16 mouse cellular contexts compared by ENCODE assay signal in the genomic region with DNA sequence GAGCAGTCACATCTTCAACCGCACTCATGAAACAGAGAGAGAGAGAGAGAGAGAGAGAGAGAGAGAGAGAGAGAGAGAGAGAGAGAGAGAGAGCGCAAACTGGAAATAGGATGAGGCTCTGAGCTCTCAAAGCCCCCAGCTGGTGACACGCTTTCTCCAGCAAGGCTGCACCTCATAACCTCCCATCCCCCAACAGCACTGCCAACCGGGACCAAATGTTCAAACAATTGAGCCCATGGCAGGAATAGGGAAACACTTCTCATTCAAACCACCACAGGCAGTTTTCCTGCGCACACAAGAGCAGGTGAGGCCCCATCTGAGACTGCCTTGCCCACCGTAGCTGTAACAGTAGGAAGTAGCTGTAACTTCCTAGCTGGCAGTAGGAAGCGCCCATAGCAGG. TPM values are rescaled to one million over a fixed set of nuclear protein-coding genes. Genes with fewer than 3 reads are reported as not detected.
DNase-seq lines count a peak whose midpoint lies in the region; ATAC-seq lines count a peak whose summit lies in the region.
"Had no signal": no experiment of that assay in that cellular context is flagged by ENCODE, and none has a peak within 500 bp of the region (broad histone marks: within the 10 kb centered on the region; RNA-seq: fewer than 3 reads in every experiment).

No protein-coding gene starts in this region.

- no peak overlapping the region for H3K4me3 ChIP-seq in heart, embryonic 16.5 days (ENCODE audit: low read length)
- H3K4me3 ChIP-seq in intestine, embryonic 14.5 days (ENCODE audit: low read depth, low read length), result no peak overlapping the region
- no peak overlapping the region for H3K4me3 ChIP-seq in lung, embryonic 15.5 days
- H3K4me3 ChIP-seq: hindbrain, embryonic 15.5 days; megakaryocyte, embryonic 14.5 days had no signal

- no peaks in the 10 kb centered on the region for H3K4me1 ChIP-seq in heart, embryonic 16.5 days (ENCODE audit: control insufficient read depth, insufficient read depth, low read length)
- H3K4me1 ChIP-seq in intestine, embryonic 14.5 days (replicated peaks; ENCODE audit: control insufficient read depth, insufficient read depth, low read length), result no peaks in the 10 kb centered on the region; the same call in 1 of the 2 replicates
- H3K4me1 ChIP-seq in lung, embryonic 15.5 days, result peaks cover 33% of the 10 kb centered on the region
- H3K4me1 ChIP-seq: hindbrain, embryonic 15.5 days had no signal

- no peak overlapping the region for H3K9ac ChIP-seq in heart, embryonic 16.5 days (ENCODE audit: low read length)
- H3K9ac ChIP-seq in intestine, embryonic 14.5 days (ENCODE audit: low read length), result no peak overlapping the region
- no peak overlapping the region for H3K9ac ChIP-seq in lung, embryonic 15.5 days
- H3K9ac ChIP-seq: hindbrain, embryonic 15.5 days had no signal

- ATAC-seq in heart, embryonic 16.5 days (replicated peaks; ENCODE audit: extremely low read depth, insufficient read depth, low FRiP score), result no peak
- no peak for ATAC-seq in intestine, embryonic 14.5 days (replicated peaks; ENCODE audit: low FRiP score, low TSS enrichment, low read depth)
- no peak for ATAC-seq in lung, embryonic 15.5 days (ENCODE audit: borderline replicate concordance, extremely low read depth, low FRiP score, low TSS enrichment)
- no peak for ATAC-seq in frontal cortex, adult (ENCODE audit: low TSS enrichment)

- H3K9me3 ChIP-seq in heart, embryonic 16.5 days (replicated peaks; ENCODE audit: control insufficient read depth, low read length), result no peaks in the 10 kb centered on the region
- no peaks in the 10 kb centered on the region for H3K9me3 ChIP-seq in intestine, embryonic 14.5 days (ENCODE audit: control insufficient read depth, low read length)
- no peaks in the 10 kb centered on the region for H3K9me3 ChIP-seq in lung, embryonic 15.5 days
- H3K9me3 ChIP-seq: hindbrain, embryonic 15.5 days; megakaryocyte, embryonic 14.5 days had no signal

- H3K4me2 ChIP-seq in heart, embryonic 16.5 days (ENCODE audit: low read depth, low read length), result no peak overlapping the region
- no peak overlapping the region for H3K4me2 ChIP-seq in intestine, embryonic 14.5 days (ENCODE audit: low read length)
- no peak overlapping the region for H3K4me2 ChIP-seq in lung, embryonic 15.5 days
- H3K4me2 ChIP-seq: hindbrain, embryonic 15.5 days had no signal

- no peaks in the 10 kb centered on the region; the same call in 1 of the 2 replicates for H3K27me3 ChIP-seq in heart, embryonic 16.5 days (ENCODE audit: control insufficient read depth, insufficient read depth, low read length)
- no peaks in the 10 kb centered on the region for H3K27me3 ChIP-seq in intestine, embryonic 14.5 days (replicated peaks; ENCODE audit: control insufficient read depth, insufficient read depth, low read length)
- H3K27me3 ChIP-seq in lung, embryonic 15.5 days, result no peaks in the 10 kb centered on the region
- H3K27me3 ChIP-seq: hindbrain, embryonic 15.5 days had no signal

- no peaks in the 10 kb centered on the region for H3K36me3 ChIP-seq in heart, embryonic 16.5 days (ENCODE audit: control insufficient read depth, insufficient read depth)
- no peaks in the 10 kb centered on the region for H3K36me3 ChIP-seq in intestine, embryonic 14.5 days (ENCODE audit: control insufficient read depth, insufficient read depth, low read length)
- H3K36me3 ChIP-seq in lung, embryonic 15.5 days, result no peaks in the 10 kb centered on the region
- H3K36me3 ChIP-seq: hindbrain, embryonic 15.5 days had no signal

- 39% methylated on average over 7 of the region's 7 CpGs for WGBS in heart, embryonic 16.5 days
- 30% methylated on average over 7 of the region's 7 CpGs for WGBS in intestine, embryonic 14.5 days
- 22% methylated on average over 7 of the region's 7 CpGs for WGBS in lung, embryonic 15.5 days

- H3K27ac ChIP-seq in heart, embryonic 16.5 days (ENCODE audit: low read length), result 0 out of 2 replicates have a peak overlapping the region, but pooled peaks have one; percentile 20
- peak overlapping the region; percentile 51 for H3K27ac ChIP-seq in intestine, embryonic 14.5 days (ENCODE audit: low read depth)
- H3K27ac ChIP-seq in lung, embryonic 15.5 days, result peak overlapping the region; percentile 80
- H3K27ac ChIP-seq: hindbrain, embryonic 15.5 days had no signal

- no peak for DNase-seq in heart, adult 18-20 months
- DNase-seq in intestine, embryonic 14.5 days (ENCODE audit: low spot score), result no peak
- DNase-seq in thymus, postnatal 0 days (ENCODE audit: low spot score), result peak; percentile 36
- DNase-seq in right cerebral cortex, postnatal 4 days, result no peak
- no peak for DNase-seq in liver
- DNase-seq: adrenal gland, adult 8-10 months; cerebellum, adult 8-10 months had no signal

RNA-seq across cellular contexts. Expression of a gene that starts 25.5 kb away (rescaled TPM):
- polyA plus RNA-seq in heart, embryonic 16.5 days (2015; fragmentation: Nextera tagmentation; extraction: Ambion mirVana), result 0.29 and 0.66 TPM in 2 replicates
- total RNA-seq in heart, adult 18-20 months (2021), result not detected
- 54.1 and 56.2 TPM in 2 replicates for polyA plus RNA-seq in intestine, embryonic 14.5 days (2014; fragmentation: Nextera tagmentation; extraction: Ambion mirVana)
- 2.2 and 2.3 TPM in 2 replicates for polyA plus RNA-seq in lung, embryonic 15.5 days (2015; fragmentation: Nextera tagmentation; extraction: Ambion mirVana)
- polyA plus RNA-seq in thymus, postnatal 0 days (2015; fragmentation: Nextera tagmentation; extraction: Ambion mirVana), result 0.61 and 1.1 TPM in 2 replicates
- total RNA-seq: adrenal gland, adult 8-10 months; granulocyte monocyte progenitor cell, adult 5-6 weeks; left cerebral cortex, postnatal 25 days had no signal
- polyA plus RNA-seq: C2C12; neural tube, embryonic 11.5 days had no signal

RNA-seq across cellular contexts. Expression of a gene that starts 27.7 kb away (rescaled TPM):
- 3.0 and 3.3 TPM in 2 replicates for polyA plus RNA-seq in heart, embryonic 16.5 days (2015; fragmentation: Nextera tagmentation; extraction: Ambion mirVana)
- total RNA-seq in heart, adult 18-20 months (2021), result 10 to 100 TPM in 1 of 2 experiments, 1 to 10 TPM in 1; 9.6 to 11.5 TPM
- polyA plus RNA-seq in intestine, embryonic 14.5 days (2014; fragmentation: Nextera tagmentation; extraction: Ambion mirVana), result 3.0 and 4.7 TPM in 2 replicates
- polyA plus RNA-seq in lung, embryonic 15.5 days (2015; fragmentation: Nextera tagmentation; extraction: Ambion mirVana), result 3.7 TPM in 2 replicates
- polyA plus RNA-seq in thymus, postnatal 0 days (2015; fragmentation: Nextera tagmentation; extraction: Ambion mirVana), result 3.9 and 4.4 TPM in 2 replicates

RNA-seq across cellular contexts. Expression of a gene that starts 31.3 kb away (rescaled TPM):
- polyA plus RNA-seq in heart, embryonic 16.5 days (2015; fragmentation: Nextera tagmentation; extraction: Ambion mirVana), result 7.0 and 8.3 TPM in 2 replicates
- total RNA-seq in heart, adult 18-20 months (2021), result 10 to 100 TPM; 10.6 to 10.7 TPM
- 9.4 and 10.0 TPM in 2 replicates for polyA plus RNA-seq in intestine, embryonic 14.5 days (2014; fragmentation: Nextera tagmentation; extraction: Ambion mirVana)
- 4.1 and 5.4 TPM in 2 replicates for polyA plus RNA-seq in lung, embryonic 15.5 days (2015; fragmentation: Nextera tagmentation; extraction: Ambion mirVana)
- 10.7 and 11.4 TPM in 2 replicates for polyA plus RNA-seq in thymus, postnatal 0 days (2015; fragmentation: Nextera tagmentation; extraction: Ambion mirVana)

Comparison
In these comparisons a context has a peak if more than half of its experiments do, and no peak if none do; other contexts are left out.
1. H3K27ac ChIP-seq: peak in every context shown above with its lines; median percentile 80 in lung, embryonic 15.5 days; 51 in intestine, embryonic 14.5 days; 20 in heart, embryonic 16.5 days.
2. RNA of a gene that starts 25.5 kb away (polyA plus RNA-seq): 54.1 to 56.2 TPM in intestine, embryonic 14.5 days; 2.2 to 2.3 TPM in lung, embryonic 15.5 days, 0.61 to 1.1 TPM in thymus, postnatal 0 days and 0.29 to 0.66 TPM in heart, embryonic 16.5 days; every median in the first group is over 10 times any median in the second.